8 mouse cellular contexts compared by ENCODE assay signal in genomic region chr5:137749196-137749836, GRCm38 (mm10). TPM values are rescaled to one million over a fixed set of nuclear protein-coding genes. Genes with fewer than 3 reads are reported as not detected.
DNase-seq lines count a peak whose midpoint lies in the region; ATAC-seq and TF ChIP-seq lines count a peak whose summit lies in the region.

No protein-coding gene starts in this region.

- peaks cover 44% of the 10 kb centered on the region for H3K36me3 ChIP-seq in forebrain, embryonic 10.5 days (replicated peaks)
- H3K36me3 ChIP-seq in forebrain, postnatal 0 days (ENCODE audit: insufficient read depth) = peaks cover 24% of the 10 kb centered on the region
- H3K36me3 ChIP-seq in MEL (ENCODE audit: control insufficient read depth in 1 of 2, insufficient read depth in 2 of 2, low read length in 2 of 2) (peaks cover 7 to 19% of the 10 kb centered on the region in 2 experiments), macrophage (ENCODE audit: inconsistent target) (peaks cover 37% of the 10 kb centered on the region)
- 0 out of 2 replicates have a peak, but pooled peaks cover 3% of the 10 kb centered on the region for H3K36me3 ChIP-seq in hindbrain, embryonic 16.5 days (ENCODE audit: control insufficient read depth, insufficient read depth, low read length)

- no peak for DNase-seq in forebrain, embryonic 10.5 days (ENCODE audit: extremely low spot score, low spot score)
- DNase-seq in forebrain, postnatal 0 days = no peak
- DNase-seq in MEL (ENCODE audit: low read depth, low spot score) = peak; percentile 51
- no peak for DNase-seq in embryo, embryonic 9.5 days (ENCODE audit: extremely low spot score)
- no peak for DNase-seq in layer of hippocampus, adult 18-20 months (ENCODE audit: low spot score in 2 of 2)
- DNase-seq in urinary bladder, postnatal 10 days (ENCODE audit: low spot score) = no peak

- H3K79me2 ChIP-seq in MEL (ENCODE audit: control insufficient read depth, insufficient read depth, low read length, poor library complexity) = peaks cover 33% of the 10 kb centered on the region
- peaks cover 83% of the 10 kb centered on the region for H3K79me2 ChIP-seq in macrophage (ENCODE audit: inconsistent target)

- WGBS in forebrain, embryonic 10.5 days = 81% methylated on average over 6 of the region's 6 CpGs
- 79% methylated on average over 6 of the region's 6 CpGs for WGBS in forebrain, postnatal 0 days
- 83% methylated on average over 6 of the region's 6 CpGs for WGBS in hindbrain, embryonic 16.5 days
- 8% methylated on average over 6 of the region's 6 CpGs for WGBS in macrophage (ENCODE audit: missing documents)

- peak overlapping the region; percentile 80 for H3K4me3 ChIP-seq in forebrain, embryonic 10.5 days
- H3K4me3 ChIP-seq in forebrain, postnatal 0 days (ENCODE audit: low read depth, low read length) = no peak overlapping the region
- H3K4me3 ChIP-seq in MEL (ENCODE audit: control insufficient read depth in 1 of 2, insufficient read depth in 1 of 2, low read depth in 2 of 2, low read length in 2 of 2) = peak overlapping the region; percentile 60 to 93; a peak in 3 of 4 replicates
- H3K4me3 ChIP-seq in hindbrain, embryonic 16.5 days (ENCODE audit: low read length) = no peak overlapping the region
- peak overlapping the region; percentile 83 for H3K4me3 ChIP-seq in macrophage (ENCODE audit: inconsistent target)

- peak overlapping the region; percentile 40; the same call in 1 of the 2 replicates for H3K27ac ChIP-seq in forebrain, embryonic 10.5 days
- H3K27ac ChIP-seq in forebrain, postnatal 0 days (ENCODE audit: low read depth, low read length) = no peak overlapping the region
- H3K27ac ChIP-seq in MEL (ENCODE audit: control insufficient read depth, low read depth, low read length) = peak overlapping the region; percentile 99
- no peak overlapping the region for H3K27ac ChIP-seq in hindbrain, embryonic 16.5 days (ENCODE audit: low read depth, low read length)
- peak overlapping the region; percentile 93 for H3K27ac ChIP-seq in macrophage

- no peak for TF ChIP-seq EP300 in MEL (IDR thresholded peaks at IDR 0.05; ENCODE audit: low read depth in 1 of 2, low read length in 2 of 2)

- TF ChIP-seq CTCF in forebrain, postnatal 0 days (IDR thresholded peaks at IDR 0.05; ENCODE audit: low read depth) = no peak
- TF ChIP-seq CTCF in MEL (IDR thresholded peaks at IDR 0.05 in 2 of 3, conservative IDR thresholded peaks at IDR 0.05 in 1 of 3; ENCODE audit: control insufficient read depth in 1 of 3, insufficient read depth in 1 of 3, low read depth in 2 of 3, low read length in 3 of 3, poor library complexity in 1 of 3, severe bottlenecking in 1 of 3) = no peak

- no peak for TF ChIP-seq RAD21 in MEL (IDR thresholded peaks at IDR 0.05; ENCODE audit: low read depth, low read length)

- no peak overlapping the region for H3K4me2 ChIP-seq in forebrain, postnatal 0 days (ENCODE audit: low read depth)
- peak overlapping the region; percentile 96; the same call in 1 of the 2 replicates for H3K4me2 ChIP-seq in hindbrain, embryonic 16.5 days (ENCODE audit: low read length)

- no peak for ATAC-seq in forebrain, postnatal 0 days
- no peak for ATAC-seq in hindbrain, embryonic 16.5 days

- H3K9ac ChIP-seq in forebrain, postnatal 0 days = no peak overlapping the region
- peak overlapping the region; percentile 55 for H3K9ac ChIP-seq in MEL (ENCODE audit: control insufficient read depth, low read depth, low read length, poor library complexity, severe bottlenecking)
- H3K9ac ChIP-seq in hindbrain, embryonic 16.5 days (ENCODE audit: low read depth, low read length) = no peak overlapping the region

- no peaks in the 10 kb centered on the region for H3K9me3 ChIP-seq in forebrain, embryonic 10.5 days
- H3K9me3 ChIP-seq in forebrain, postnatal 0 days (ENCODE audit: low read length) = no peaks in the 10 kb centered on the region
- no peaks in the 10 kb centered on the region for H3K9me3 ChIP-seq in MEL (replicated peaks; ENCODE audit: insufficient read depth, low read length)
- no peaks in the 10 kb centered on the region for H3K9me3 ChIP-seq in hindbrain, embryonic 16.5 days (ENCODE audit: control insufficient read depth, low read length)

- H3K27me3 ChIP-seq in forebrain, embryonic 10.5 days (ENCODE audit: poor library complexity, severe bottlenecking) = no peaks in the 10 kb centered on the region
- no peaks in the 10 kb centered on the region for H3K27me3 ChIP-seq in forebrain, postnatal 0 days (ENCODE audit: insufficient read depth, low read length)
- no peaks in the 10 kb centered on the region for H3K27me3 ChIP-seq in MEL (ENCODE audit: control insufficient read depth in 1 of 2, insufficient read depth in 2 of 2, low read length in 2 of 2)
- no peaks in the 10 kb centered on the region for H3K27me3 ChIP-seq in hindbrain, embryonic 16.5 days (replicated peaks; ENCODE audit: control insufficient read depth, insufficient read depth, low read length)

- TF ChIP-seq POLR2A in MEL (IDR thresholded peaks at IDR 0.05; ENCODE audit: control insufficient read depth in 1 of 2, insufficient read depth in 1 of 2, low read depth in 1 of 2, low read length in 2 of 2, poor library complexity in 1 of 2) = no peak; a peak in 1 of 4 replicates

- peaks cover 56% of the 10 kb centered on the region for H3K4me1 ChIP-seq in forebrain, embryonic 10.5 days
- H3K4me1 ChIP-seq in forebrain, postnatal 0 days (ENCODE audit: insufficient read depth) = peaks cover 6% of the 10 kb centered on the region; the same call in 1 of the 2 replicates
- peaks cover 3 to 22% of the 10 kb centered on the region in 2 experiments; a peak in 3 of 4 replicates for H3K4me1 ChIP-seq in MEL (ENCODE audit: control insufficient read depth in 1 of 2, insufficient read depth in 2 of 2, low read length in 2 of 2)
- peaks cover 29% of the 10 kb centered on the region for H3K4me1 ChIP-seq in hindbrain, embryonic 16.5 days (ENCODE audit: control insufficient read depth, insufficient read depth, low read depth, low read length)

RNA-seq across cellular contexts. Expression of gene Tsc22d4, which starts 3.8 kb away (rescaled TPM):
- polyA plus RNA-seq in forebrain, embryonic 10.5 days (2016; fragmentation: Nextera tagmentation; extraction: Ambion mirVana) = 71.0 and 72.0 TPM in 2 replicates
- total RNA-seq in forebrain, postnatal 0 days (2014; rRNA removed) = 120 and 135 TPM in 2 replicates
- polyA plus RNA-seq in forebrain, postnatal 0 days (2015; fragmentation: Nextera tagmentation; extraction: Ambion mirVana) = 112 and 134 TPM in 2 replicates
- total RNA-seq in MEL (2012; rRNA removed) = 52.7 and 58.3 TPM in 2 replicates
- polyA plus RNA-seq in MEL (2012; ENCODE audit: insufficient read depth in 1 of 2, insufficient read length in 2 of 2, low read depth in 1 of 2, low replicate concordance in 2 of 2, missing spikeins in 1 of 2) (100 to 1,000 TPM in 1 of 2 experiments, not detected in 1; 203 TPM), macrophage (2018) (84.4 to 112 TPM (median 101 TPM) in 3 replicates)
- 101 and 150 TPM in 2 replicates for polyA plus RNA-seq in hindbrain, embryonic 16.5 days (2015; fragmentation: Nextera tagmentation; extraction: Ambion mirVana)
- 100 to 1,000 TPM in 11 of 26 experiments, 10 to 100 TPM in 15; 31.6 to 165 (median 84.9) TPM for total RNA-seq in macrophage (2018; cell fraction: chromatin; rRNA removed)
- total RNA-seq in macrophage (2018; cell fraction: cytosol; rRNA removed) = 100 to 1,000 TPM in 23 of 26 experiments, 10 to 100 TPM in 3; 81.9 to 187 (median 130) TPM
- total RNA-seq in macrophage (2018; cell fraction: nucleus; rRNA removed) = 100 to 1,000 TPM in 17 of 26 experiments, 10 to 100 TPM in 9; 44.1 to 185 (median 125) TPM
- 100 to 1,000 TPM; 164 to 187 TPM for total RNA-seq in layer of hippocampus, adult 18-20 months (2021)

RNA-seq across cellular contexts. Expression of gene Nyap1, which starts 7.9 kb away (rescaled TPM):
- 2.9 and 5.1 TPM in 2 replicates for polyA plus RNA-seq in forebrain, embryonic 10.5 days (2016; fragmentation: Nextera tagmentation; extraction: Ambion mirVana)
- 251 and 252 TPM in 2 replicates for total RNA-seq in forebrain, postnatal 0 days (2014; rRNA removed)
- 42.0 and 48.9 TPM in 2 replicates for polyA plus RNA-seq in forebrain, postnatal 0 days (2015; fragmentation: Nextera tagmentation; extraction: Ambion mirVana)
- total RNA-seq in MEL (2012; rRNA removed) = 0.39 and 0.42 TPM in 2 replicates
- 1 to 10 TPM in 1 of 2 experiments, not detected in 1; 1.1 TPM for polyA plus RNA-seq in MEL (2012; ENCODE audit: insufficient read depth in 1 of 2, insufficient read length in 2 of 2, low read depth in 1 of 2, low replicate concordance in 2 of 2, missing spikeins in 1 of 2)
- 44.0 and 50.2 TPM in 2 replicates for polyA plus RNA-seq in hindbrain, embryonic 16.5 days (2015; fragmentation: Nextera tagmentation; extraction: Ambion mirVana)
- total RNA-seq in macrophage (2018; cell fraction: chromatin; rRNA removed) = 1 to 10 TPM in 8 of 26 experiments, under 1 TPM in 16, not detected in 2; 0.24 to 9.1 (median 0.74) TPM
- total RNA-seq in macrophage (2018; cell fraction: cytosol; rRNA removed) = under 1 TPM in 25 of 26 experiments, not detected in 1; 0.03 to 0.41 (median 0.20) TPM
- 1 to 10 TPM in 4 of 26 experiments, under 1 TPM in 18, not detected in 4; 0.13 to 2.0 (median 0.58) TPM for total RNA-seq in macrophage (2018; cell fraction: nucleus; rRNA removed)
- polyA plus RNA-seq in macrophage (2018) = 0.07 to 0.23 TPM (median 0.21 TPM) in 3 replicates
- total RNA-seq in layer of hippocampus, adult 18-20 months (2021) = 10 to 100 TPM; 72.6 to 74.4 TPM

RNA-seq across cellular contexts. Expression of gene Ppp1r35, which starts 29.3 kb away (rescaled TPM):
- polyA plus RNA-seq in forebrain, embryonic 10.5 days (2016; fragmentation: Nextera tagmentation; extraction: Ambion mirVana) = 47.5 and 49.2 TPM in 2 replicates
- 28.8 and 47.4 TPM in 2 replicates for total RNA-seq in forebrain, postnatal 0 days (2014; rRNA removed)
- 39.1 and 41.8 TPM in 2 replicates for polyA plus RNA-seq in forebrain, postnatal 0 days (2015; fragmentation: Nextera tagmentation; extraction: Ambion mirVana)
- 35.0 and 35.8 TPM in 2 replicates for total RNA-seq in MEL (2012; rRNA removed)
- 10 to 100 TPM in 1 of 2 experiments, not detected in 1; 46.2 TPM for polyA plus RNA-seq in MEL (2012; ENCODE audit: insufficient read depth in 1 of 2, insufficient read length in 2 of 2, low read depth in 1 of 2, low replicate concordance in 2 of 2, missing spikeins in 1 of 2)
- 34.9 and 41.8 TPM in 2 replicates for polyA plus RNA-seq in hindbrain, embryonic 16.5 days (2015; fragmentation: Nextera tagmentation; extraction: Ambion mirVana)
- total RNA-seq in macrophage (2018; cell fraction: chromatin; rRNA removed) = 10 to 100 TPM in 14 of 26 experiments, 1 to 10 TPM in 11, not detected in 1; 3.1 to 25.8 (median 11.2) TPM
- total RNA-seq in macrophage (2018; cell fraction: cytosol; rRNA removed) = 10 to 100 TPM; 10.2 to 22.7 (median 17.1) TPM
- total RNA-seq in macrophage (2018; cell fraction: nucleus; rRNA removed) = 10 to 100 TPM in 19 of 26 experiments, 1 to 10 TPM in 7; 5.0 to 34.0 (median 14.7) TPM
- polyA plus RNA-seq in macrophage (2018) = 2.7 to 25.9 TPM (median 20.7 TPM) in 3 replicates
- total RNA-seq in layer of hippocampus, adult 18-20 months (2021) = 10 to 100 TPM; 23.1 to 26.4 TPM

RNA-seq across cellular contexts. Expression of gene Mepce, which starts 38.1 kb away (rescaled TPM):
- 10.0 and 11.5 TPM in 2 replicates for polyA plus RNA-seq in forebrain, embryonic 10.5 days (2016; fragmentation: Nextera tagmentation; extraction: Ambion mirVana)
- 33.3 and 47.7 TPM in 2 replicates for total RNA-seq in forebrain, postnatal 0 days (2014; rRNA removed)
- 18.3 and 21.1 TPM in 2 replicates for polyA plus RNA-seq in forebrain, postnatal 0 days (2015; fragmentation: Nextera tagmentation; extraction: Ambion mirVana)
- 49.1 and 58.7 TPM in 2 replicates for total RNA-seq in MEL (2012; rRNA removed)
- 10 to 100 TPM in 1 of 2 experiments, not detected in 1; 74.2 TPM for polyA plus RNA-seq in MEL (2012; ENCODE audit: insufficient read depth in 1 of 2, insufficient read length in 2 of 2, low read depth in 1 of 2, low replicate concordance in 2 of 2, missing spikeins in 1 of 2)
- polyA plus RNA-seq in hindbrain, embryonic 16.5 days (2015; fragmentation: Nextera tagmentation; extraction: Ambion mirVana) = 11.1 and 12.2 TPM in 2 replicates
- 10 to 100 TPM in 25 of 26 experiments, 1 to 10 TPM in 1; 8.4 to 35.4 (median 19.6) TPM for total RNA-seq in macrophage (2018; cell fraction: chromatin; rRNA removed)
- total RNA-seq in macrophage (2018; cell fraction: cytosol; rRNA removed) = 10 to 100 TPM; 11.4 to 33.5 (median 25.0) TPM
- 10 to 100 TPM; 12.1 to 46.5 (median 30.3) TPM for total RNA-seq in macrophage (2018; cell fraction: nucleus; rRNA removed)
- 23.9 to 28.3 TPM (median 26.6 TPM) in 3 replicates for polyA plus RNA-seq in macrophage (2018)
- 10 to 100 TPM; 52.1 to 53.6 TPM for total RNA-seq in layer of hippocampus, adult 18-20 months (2021)

RNA-seq across cellular contexts. Expression of gene Zcwpw1, which starts 38.3 kb away (rescaled TPM):
- 12.9 and 14.8 TPM in 2 replicates for polyA plus RNA-seq in forebrain, embryonic 10.5 days (2016; fragmentation: Nextera tagmentation; extraction: Ambion mirVana)
- total RNA-seq in forebrain, postnatal 0 days (2014; rRNA removed) = 3.5 and 7.7 TPM in 2 replicates
- polyA plus RNA-seq in forebrain, postnatal 0 days (2015; fragmentation: Nextera tagmentation; extraction: Ambion mirVana) = 3.1 and 4.8 TPM in 2 replicates
- 5.6 and 11.1 TPM in 2 replicates for total RNA-seq in MEL (2012; rRNA removed)
- 10 to 100 TPM in 1 of 2 experiments, not detected in 1; 16.0 TPM for polyA plus RNA-seq in MEL (2012; ENCODE audit: insufficient read depth in 1 of 2, insufficient read length in 2 of 2, low read depth in 1 of 2, low replicate concordance in 2 of 2, missing spikeins in 1 of 2)
- 11.2 and 13.5 TPM in 2 replicates for polyA plus RNA-seq in hindbrain, embryonic 16.5 days (2015; fragmentation: Nextera tagmentation; extraction: Ambion mirVana)
- 10 to 100 TPM in 6 of 26 experiments, 1 to 10 TPM in 20; 2.9 to 15.9 (median 7.9) TPM for total RNA-seq in macrophage (2018; cell fraction: chromatin; rRNA removed)
- 1 to 10 TPM; 1.1 to 3.2 (median 1.7) TPM for total RNA-seq in macrophage (2018; cell fraction: cytosol; rRNA removed)
- total RNA-seq in macrophage (2018; cell fraction: nucleus; rRNA removed) = 10 to 100 TPM in 1 of 26 experiments, 1 to 10 TPM in 25; 2.1 to 12.1 (median 3.8) TPM
- 1.8 to 4.1 TPM (median 2.8 TPM) in 3 replicates for polyA plus RNA-seq in macrophage (2018)
- total RNA-seq in layer of hippocampus, adult 18-20 months (2021) = 1 to 10 TPM; 6.1 TPM

Comparison
In these comparisons a context has a peak if more than half of its experiments do, and no peak if none do; other contexts are left out.
1. H3K27ac ChIP-seq: peak in forebrain, embryonic 10.5 days (single experiment), MEL (single experiment) and macrophage (single experiment); none in forebrain, postnatal 0 days (single experiment) and hindbrain, embryonic 16.5 days (single experiment).
2. H3K4me3 ChIP-seq: peak in forebrain, embryonic 10.5 days (single experiment), MEL (2 of 2) and macrophage (single experiment); none in forebrain, postnatal 0 days (single experiment) and hindbrain, embryonic 16.5 days (single experiment).